In the genomic region with DNA sequence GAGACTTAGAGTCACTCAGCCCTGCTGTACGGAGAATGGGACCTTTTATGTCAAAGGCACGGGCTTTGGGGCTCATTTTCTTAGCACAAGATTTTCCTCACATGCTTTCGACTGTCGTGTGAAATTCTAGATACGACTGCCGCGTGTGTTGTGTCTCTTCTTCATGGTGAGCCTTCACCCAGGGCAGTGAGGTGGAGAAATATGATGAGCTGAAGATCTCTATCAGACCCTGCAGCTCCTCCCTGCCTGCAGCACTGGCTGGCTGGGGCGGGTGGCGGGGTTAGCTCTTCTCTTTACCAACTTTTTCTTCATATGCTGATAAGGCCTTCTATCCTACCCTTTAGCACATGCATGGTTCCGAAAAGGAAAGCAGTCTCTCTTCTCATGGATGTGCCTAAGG, we compare ENCODE assay signal across 19 mouse cellular contexts.
"Had no signal": no experiment of that assay in that cellular context is flagged by ENCODE, and none has a peak within 500 bp of the region (broad histone marks: within the 10 kb centered on the region; RNA-seq: fewer than 3 reads in every experiment).

No protein-coding gene starts in this region.

- H3K36me3 ChIP-seq: liver, embryonic 13.5 days; midbrain, embryonic 12.5 days; midbrain, embryonic 15.5 days; neural tube, embryonic 12.5 days; neural tube, embryonic 15.5 days; stomach, embryonic 15.5 days had no signal

- H3K27ac ChIP-seq: kidney, postnatal 0 days; left cerebral cortex, adult 2 months; liver, embryonic 13.5 days; midbrain, embryonic 12.5 days; midbrain, embryonic 15.5 days; neural tube, embryonic 12.5 days; neural tube, embryonic 15.5 days; stomach, embryonic 15.5 days had no signal

- H3K4me3 ChIP-seq: layer of hippocampus, adult 2 months; left cerebral cortex, adult 2 months; liver, embryonic 13.5 days; midbrain, embryonic 12.5 days; midbrain, embryonic 15.5 days; neural tube, embryonic 12.5 days; neural tube, embryonic 15.5 days; stomach, embryonic 15.5 days had no signal

- H3K9ac ChIP-seq: liver, embryonic 13.5 days; midbrain, embryonic 12.5 days; midbrain, embryonic 15.5 days; neural tube, embryonic 12.5 days; neural tube, embryonic 15.5 days; stomach, embryonic 15.5 days had no signal

- H3K27me3 ChIP-seq: midbrain, embryonic 15.5 days; neural tube, embryonic 12.5 days; neural tube, embryonic 15.5 days had no signal

- H3K4me1 ChIP-seq: liver, embryonic 13.5 days; midbrain, embryonic 12.5 days; midbrain, embryonic 15.5 days; neural tube, embryonic 12.5 days; neural tube, embryonic 15.5 days; stomach, embryonic 15.5 days had no signal

- H3K9me3 ChIP-seq: liver, embryonic 13.5 days; midbrain, embryonic 12.5 days; midbrain, embryonic 15.5 days; neural tube, embryonic 12.5 days; neural tube, embryonic 15.5 days; stomach, embryonic 15.5 days had no signal

- ATAC-seq: intestine, postnatal 0 days; midbrain, embryonic 15.5 days had no signal

- H3K4me2 ChIP-seq: liver, embryonic 13.5 days; midbrain, embryonic 12.5 days; midbrain, embryonic 15.5 days; neural tube, embryonic 12.5 days; neural tube, embryonic 15.5 days; stomach, embryonic 15.5 days had no signal

- DNase-seq: kidney, adult 2 months; kidney, postnatal 25 days; layer of hippocampus, adult 9-11 months; layer of hippocampus, postnatal 36 days; liver, embryonic 13.5 days; lung, adult 2 months; right cerebral cortex, adult 18-20 months; right cerebral cortex, postnatal 14 days; spleen, adult 18-20 months; thymus, postnatal 36 days had no signal
